Mouse (Mus musculus) embryo, embryonic 10.5 days (tissue): ENCODE measurements around the gene Duox1.

Experiments used
- DNase-seq: peaks from one replicate; pipeline ENCODE4 v3.0.0-alpha.2; 2015; ENCODE audit warnings: low spot score

Duox1 gene

DNA sequence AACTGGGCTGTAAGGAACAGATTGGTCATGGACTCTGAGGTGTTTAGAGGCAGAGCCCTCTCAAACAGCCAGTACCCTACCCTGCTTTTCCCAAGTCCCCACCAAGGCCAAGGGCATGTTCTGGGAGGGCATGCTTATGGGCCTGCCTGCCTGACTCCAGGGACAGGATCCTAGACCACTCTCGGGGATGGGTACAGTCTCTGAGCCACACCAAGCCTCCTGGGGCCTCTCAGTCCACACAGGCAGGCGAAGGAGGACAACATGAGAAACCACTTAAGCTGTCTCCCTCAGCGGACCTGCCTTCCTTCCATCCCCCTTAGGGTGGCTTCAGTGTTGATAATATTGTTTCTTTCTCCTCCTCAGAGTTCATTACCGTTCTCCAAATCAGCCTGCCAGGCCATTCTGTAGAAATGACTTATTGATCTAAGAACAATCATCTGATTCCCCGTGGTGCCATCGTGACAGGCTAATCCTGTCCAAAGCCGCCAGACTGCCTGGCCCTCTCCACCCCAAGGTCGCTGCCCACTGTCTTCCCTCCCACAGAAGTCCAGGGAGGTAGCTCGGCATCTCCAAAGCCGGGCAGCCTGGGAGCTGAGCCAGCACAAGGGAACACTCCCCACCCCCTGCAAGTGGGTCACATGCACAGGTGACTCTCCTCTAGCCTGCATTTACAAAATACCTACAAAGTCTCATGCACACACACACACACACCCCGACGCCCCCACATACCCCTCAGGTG, 38.9 kb downstream of the Duox1 start:
- no peak for DNase-seq

DNA sequence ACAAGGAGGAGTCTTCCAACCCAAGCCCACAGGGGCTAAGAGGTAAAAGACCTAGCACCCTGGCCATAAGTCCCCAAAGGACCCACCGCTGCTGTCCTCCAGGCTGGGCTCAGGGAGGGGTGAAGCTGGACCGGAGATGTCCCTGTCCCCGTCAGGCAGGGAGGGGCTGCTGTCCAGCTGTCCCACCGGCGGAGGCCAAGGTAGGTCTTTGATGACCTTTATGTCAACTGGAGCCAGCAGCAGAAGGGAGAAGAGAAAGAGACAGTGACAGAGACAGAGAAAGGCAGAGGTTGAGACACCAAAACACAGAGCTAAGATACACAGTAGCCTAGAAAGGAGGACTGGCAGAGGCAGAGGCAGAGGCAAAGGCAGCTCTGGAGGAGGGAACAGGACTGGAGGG, 39.9 kb downstream of the Duox1 start:
- DNase-seq: no peak

DNA sequence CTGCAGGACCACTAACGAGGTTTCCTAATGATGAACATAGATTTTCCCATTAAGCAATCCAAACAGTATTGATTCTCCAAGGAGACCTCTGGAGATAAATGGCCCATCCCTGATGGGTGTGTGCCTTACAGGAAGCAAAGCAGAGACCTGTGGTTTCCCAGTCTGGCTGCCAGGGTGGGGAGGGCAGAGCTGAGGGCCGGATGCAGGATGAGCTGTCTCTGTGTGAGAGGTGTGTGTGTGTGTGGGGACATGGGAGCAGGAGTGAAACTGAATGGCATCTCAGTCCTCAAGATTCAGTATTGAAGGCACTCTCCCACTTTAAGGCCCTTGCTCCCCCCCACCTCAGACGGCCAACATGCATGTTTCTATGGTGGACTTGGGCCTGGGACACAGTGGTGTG, 40.7 kb downstream of the Duox1 start:
- no peak for DNase-seq

DNA sequence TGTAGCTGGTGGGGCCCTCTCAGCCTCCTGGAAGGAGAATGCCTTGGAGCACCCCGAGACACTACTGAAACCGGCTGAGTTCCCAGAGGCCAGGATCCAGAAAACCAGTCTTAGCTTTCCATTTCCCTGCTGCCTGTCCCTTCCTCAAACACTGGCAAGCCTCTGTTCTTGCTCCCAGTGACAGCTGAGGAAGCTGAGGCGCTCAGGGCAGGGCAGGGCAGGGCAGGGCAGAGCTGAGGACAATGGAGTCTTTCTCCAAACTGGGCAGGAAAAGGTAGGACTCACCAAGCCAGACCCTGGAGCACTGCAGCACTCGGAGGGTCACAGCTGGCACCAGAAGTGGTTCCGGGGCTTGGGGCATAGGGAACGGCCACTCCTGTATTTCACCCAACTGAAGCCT, 44.8 kb downstream of the Duox1 start:
- no peak for DNase-seq

DNA sequence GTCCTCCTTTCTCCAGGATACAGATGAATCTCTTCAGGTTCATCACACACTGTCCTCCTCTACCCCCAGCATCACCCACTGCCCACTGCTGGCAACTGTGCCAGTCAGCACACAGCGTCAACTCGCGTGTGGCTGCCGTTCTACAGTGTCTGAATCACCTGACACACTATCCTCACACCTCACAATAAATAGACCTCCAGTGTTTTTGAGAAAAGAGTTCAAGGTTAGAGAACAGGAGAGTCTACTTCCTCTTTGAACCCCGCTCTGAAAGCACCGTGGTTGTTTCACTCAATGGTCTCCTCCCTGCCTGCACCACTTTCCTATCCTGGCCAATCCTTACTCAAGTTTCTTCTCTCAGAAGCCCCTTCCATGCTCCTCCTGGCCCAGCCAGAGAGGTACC, 45.7 kb downstream of the Duox1 start:
- DNase-seq: no peak

DNA sequence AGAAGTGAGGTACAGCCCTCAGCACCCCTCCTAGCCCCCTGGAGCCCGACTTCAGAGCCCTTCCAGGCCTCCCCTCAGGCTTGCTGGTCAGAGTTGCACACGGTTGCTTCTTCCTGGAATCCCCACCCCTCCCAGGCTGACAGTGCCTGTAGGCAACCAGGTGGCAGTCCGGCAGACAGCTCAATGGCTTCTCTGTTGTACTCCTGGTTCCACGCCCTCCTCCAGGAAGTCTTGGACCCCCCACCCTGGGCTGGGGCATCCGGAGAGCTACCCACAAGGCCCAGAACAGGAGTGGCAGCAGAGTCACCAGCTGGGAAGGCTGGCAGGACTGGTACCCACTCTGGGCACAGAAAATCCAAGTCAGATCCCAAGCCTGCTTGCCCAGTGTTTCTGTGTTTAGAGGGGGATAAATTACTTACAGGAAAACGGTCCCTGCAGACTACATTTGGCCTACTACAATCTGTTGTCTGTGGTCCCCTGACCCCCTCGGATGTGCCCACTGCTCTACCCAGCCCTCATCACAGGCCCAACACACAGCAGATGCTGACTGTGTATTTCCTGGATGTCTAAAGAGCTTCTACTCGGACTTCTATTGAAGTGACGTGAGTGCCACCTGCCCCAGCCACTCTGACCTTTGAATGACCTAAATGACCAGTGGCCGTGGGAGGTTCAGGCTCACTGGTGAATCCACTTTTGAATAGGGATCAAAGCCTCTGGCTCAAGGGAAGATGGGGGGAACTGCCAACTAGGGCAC, 46.6 kb downstream of the Duox1 start:
- no peak for DNase-seq

DNA sequence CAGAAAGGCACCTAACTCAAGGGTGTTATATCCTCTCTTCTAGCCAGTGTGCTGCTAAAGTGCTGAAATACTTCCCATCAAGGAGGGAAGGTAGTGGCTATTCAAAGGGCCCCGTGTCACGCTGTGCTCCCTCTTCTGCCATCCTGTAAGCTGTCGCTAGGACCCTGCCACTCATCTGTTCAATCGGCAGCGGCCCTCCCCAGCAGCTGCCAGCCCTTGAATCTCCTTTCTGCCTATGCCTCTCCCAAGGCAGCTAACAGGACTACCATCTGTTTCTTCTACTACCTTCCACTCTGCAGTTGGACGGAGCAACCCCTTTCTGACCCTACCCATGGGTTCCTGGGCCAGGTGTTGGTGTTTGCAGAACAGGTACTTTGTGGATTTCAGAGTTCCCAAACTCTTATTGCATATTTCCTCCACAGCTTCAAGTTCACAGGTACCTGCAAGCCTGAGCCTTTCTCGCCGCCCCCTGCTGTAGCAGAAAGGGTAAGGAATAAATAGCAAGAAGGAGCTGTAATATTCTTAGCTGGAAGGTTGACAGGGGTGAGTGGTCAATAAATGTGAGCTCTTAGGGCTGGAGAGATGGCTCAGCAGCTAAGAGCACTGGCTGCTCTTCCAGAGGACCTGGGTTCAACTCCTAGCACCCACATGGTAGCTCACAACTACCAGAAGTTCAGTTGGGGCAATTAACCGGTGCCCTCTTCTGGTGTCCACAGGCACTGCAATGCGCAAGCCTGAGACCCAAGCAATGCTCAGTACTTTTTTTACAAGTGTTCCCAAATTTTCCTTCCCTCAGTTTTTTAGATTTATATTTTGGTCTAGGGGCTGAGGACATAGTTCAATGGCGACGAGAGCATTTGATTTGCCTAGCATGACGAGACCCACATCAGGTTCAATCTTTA, 47.4 kb downstream of the Duox1 start:
- DNase-seq: no peak

DNA sequence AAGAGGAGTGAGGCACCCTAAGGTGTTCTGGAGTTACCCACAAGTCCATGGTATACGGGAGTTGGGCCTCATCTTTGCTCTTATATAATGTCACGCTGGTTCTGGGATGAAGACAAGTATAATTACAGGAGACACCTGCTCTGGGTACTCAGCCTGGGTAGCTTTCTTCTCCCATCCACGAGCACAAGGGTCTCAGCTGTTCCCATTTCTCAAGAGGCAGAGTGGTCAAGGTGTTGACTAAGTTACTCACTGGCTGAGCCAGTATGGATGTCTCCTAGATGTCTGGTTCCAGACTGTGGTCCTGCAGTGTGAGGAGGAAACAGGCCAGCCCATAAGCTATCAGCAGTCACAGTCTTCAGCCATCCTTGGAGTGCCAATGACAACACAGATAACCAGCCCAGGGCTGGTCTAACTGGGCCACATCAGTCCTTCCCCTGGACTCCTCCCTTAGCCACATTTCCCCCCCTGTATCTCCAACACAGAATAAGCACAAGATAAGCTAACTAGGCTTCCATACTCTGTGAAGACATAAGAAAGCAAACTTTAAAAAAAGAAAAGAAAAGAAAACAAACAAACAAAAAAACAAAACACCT, 49.0 kb downstream of the Duox1 start:
- DNase-seq: no peak

DNA sequence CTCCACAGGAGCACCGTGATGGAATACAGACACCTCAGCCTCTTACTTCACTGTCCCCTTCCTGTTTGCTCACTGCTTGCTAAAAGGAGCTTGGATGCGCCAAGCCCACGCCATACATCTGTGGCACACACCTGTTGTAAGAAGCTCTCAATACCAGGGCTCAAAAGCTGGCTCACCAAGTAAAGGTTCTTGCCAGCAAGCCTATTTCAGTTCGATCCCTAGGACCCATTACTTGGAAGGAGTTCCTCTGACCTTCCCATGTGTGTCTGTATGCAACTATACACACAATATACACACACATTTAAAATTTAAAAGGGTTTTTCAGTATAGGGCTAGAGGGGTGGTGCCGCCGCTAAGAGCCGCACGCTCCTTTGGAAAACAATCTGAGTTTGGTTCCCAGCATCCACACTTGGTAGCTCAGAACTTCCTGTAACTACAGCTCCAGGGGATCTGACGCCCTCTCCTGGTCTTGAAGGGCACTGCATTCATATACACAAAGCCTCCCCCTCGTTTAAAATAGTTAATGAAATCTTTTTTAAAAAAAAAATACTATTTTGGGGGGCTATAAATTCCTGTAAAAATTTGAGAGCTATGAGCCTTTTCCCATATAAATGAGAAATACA, 49.9 kb downstream of the Duox1 start:
- DNase-seq: no peak

DNA sequence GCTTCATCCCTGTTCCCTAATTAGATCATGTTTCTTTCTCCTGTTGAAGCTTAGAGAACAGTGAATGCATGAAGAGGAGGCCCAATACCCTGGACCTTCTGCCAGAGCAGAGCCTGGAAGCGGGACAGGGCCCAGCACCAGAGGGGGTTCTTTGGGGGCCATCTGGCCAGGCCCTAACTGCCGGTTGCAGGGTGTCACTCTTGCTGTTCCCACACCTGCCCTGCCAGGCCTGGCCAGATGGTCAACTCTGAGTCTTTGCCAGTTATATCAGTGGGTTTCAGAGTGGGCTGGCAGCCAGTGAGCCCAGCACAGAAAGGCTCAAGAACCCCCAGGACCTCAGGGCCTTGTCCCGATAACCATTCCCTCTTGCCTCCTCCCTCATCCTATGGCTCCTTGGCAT, 50.6 kb downstream of the Duox1 start:
- no peak for DNase-seq

DNA sequence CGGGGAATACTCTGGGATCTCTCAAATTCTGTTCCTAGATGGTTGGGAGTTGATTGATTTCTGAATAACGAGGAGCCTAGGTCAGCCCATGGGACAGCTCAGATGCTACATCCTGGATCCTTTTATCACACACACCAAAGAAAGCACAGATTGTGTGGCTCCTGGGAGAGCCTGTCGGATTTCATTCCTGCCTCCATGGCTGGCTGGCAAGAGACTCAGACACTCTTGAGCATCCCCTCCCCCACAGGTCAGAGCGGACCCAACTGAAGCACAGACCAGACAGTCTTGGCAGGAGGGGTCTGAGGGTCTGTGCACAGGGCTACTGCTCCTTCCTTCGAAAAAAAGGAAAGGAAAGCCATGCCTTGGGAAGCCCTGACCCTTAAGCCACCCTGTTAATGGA, 51.2 kb downstream of the Duox1 start:
- peak; percentile 53 for DNase-seq

DNA sequence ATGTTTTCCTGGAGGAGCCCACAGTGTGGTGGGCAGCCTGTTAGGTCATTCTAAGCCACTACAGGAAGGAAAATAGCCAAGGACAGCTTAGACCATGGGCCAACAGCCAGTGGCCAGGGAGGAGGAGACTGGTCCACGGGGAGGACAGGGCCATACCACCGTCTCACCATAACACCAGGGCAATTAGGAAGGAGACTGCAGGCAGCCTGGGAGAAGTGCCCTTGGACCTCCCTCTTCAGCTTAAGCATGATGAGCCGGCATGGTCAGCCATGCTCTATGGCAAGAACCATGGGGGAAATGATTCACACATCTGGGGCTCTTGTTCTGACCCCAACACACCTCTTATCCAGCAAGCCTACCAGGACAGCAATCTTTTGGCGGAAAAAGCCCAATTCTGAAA, 51.7 kb downstream of the Duox1 start:
- DNase-seq: peak; percentile 10

DNA sequence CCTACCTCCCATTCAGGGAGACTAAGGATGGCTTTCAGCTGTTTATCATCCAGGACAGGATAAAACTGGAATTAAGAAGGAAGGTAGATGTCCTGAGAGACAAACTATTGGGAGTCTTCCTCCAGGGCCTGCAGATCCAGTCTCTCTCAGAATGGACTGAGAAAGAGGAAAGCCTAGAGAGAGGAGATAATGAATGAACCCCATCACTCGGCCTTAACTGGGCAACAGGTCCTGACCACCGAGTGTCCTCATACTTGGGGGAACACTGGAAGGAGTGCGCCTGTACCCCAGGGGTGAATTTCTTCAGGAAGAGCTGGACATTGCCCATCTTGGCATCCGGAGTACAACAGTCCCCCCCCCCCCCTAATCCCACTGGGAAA, 52.2 kb downstream of the Duox1 start:
- no peak for DNase-seq

DNA sequence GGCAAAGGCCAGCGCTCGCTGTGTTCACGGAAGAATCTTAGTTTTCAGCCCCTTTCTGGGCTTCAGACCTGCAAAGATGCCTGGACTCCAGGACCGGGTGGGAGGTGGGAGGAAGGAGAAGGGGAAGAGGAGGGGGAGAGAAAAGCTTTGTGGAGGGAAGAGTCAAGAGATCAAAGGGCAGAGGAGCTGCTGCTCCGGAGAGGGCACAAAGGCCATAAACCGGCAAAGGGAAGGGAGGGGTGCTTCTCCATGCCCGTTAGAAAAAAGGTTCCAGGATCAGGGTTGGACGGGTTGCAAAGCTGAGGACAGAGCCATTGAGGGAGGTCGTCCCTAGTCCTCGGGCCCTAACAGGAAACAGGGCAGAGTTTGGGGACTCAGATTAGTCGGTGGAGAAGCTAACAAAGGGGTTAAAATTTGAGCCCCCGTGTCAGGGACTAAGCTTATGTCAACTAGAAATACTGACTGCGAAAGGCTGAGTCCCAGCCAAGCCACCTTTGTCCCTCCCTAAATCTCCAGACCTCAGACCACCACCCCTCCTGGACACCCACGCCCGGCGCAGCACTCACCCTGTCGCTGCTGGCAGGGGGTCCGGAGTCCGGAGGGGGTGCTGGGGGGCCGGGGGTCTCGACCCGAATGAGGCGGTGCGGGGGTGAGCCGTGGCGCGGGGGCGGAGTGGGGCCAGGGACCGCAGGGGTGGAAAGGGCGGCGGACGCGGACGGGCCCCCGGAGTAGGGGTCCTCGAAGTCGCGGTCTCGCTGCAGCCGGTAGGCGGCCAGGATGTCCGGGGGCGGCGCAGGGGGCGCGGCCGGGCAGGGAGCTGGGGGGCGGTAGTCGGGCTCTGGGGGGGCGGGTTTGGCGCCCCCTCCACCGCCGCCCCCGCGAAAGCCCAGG, 52.9 kb downstream of the Duox1 start:
- peak; percentile 74 for DNase-seq

DNA sequence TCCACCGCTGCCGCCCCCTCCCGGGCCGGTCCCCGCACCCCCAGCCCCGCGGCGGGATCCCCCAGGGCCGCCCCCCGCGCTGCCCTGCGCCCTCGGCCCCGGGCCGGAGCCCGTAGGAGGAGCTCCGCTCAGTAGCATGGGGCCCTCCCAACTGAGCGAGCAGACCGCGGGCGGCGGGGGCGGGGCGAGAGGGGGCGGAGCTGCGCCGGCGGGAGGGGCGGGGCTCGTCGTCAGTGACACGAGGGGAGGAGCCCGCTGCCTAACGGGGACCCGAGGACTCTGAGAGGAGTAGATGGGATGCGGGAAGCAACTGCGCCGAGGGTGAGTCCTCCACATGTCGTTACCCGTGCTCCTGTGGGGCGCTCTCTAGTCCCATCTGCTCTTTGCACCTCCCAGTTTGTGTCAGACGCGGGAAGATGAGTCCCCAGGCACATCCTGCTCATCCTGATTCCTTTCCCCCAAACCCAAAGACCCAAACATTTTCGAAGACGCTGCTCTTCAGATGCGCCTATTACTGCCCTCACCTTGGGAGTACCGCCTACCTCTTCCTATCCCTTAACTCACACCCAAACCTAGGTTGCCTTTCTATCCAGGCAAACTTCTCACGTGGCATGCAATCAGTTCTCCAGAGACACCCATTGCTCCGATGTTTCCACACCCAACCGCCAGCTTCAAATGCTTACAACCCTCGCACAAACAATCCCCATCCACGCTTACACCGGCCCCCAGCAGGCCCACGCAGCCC, 53.7 kb downstream of the Duox1 start, which contains the start of gene Shf:
Gene Shf (minus strand): TSS at position 168 of the 745 bp plus-strand sequence.
- peak; percentile 89 for DNase-seq

DNA sequence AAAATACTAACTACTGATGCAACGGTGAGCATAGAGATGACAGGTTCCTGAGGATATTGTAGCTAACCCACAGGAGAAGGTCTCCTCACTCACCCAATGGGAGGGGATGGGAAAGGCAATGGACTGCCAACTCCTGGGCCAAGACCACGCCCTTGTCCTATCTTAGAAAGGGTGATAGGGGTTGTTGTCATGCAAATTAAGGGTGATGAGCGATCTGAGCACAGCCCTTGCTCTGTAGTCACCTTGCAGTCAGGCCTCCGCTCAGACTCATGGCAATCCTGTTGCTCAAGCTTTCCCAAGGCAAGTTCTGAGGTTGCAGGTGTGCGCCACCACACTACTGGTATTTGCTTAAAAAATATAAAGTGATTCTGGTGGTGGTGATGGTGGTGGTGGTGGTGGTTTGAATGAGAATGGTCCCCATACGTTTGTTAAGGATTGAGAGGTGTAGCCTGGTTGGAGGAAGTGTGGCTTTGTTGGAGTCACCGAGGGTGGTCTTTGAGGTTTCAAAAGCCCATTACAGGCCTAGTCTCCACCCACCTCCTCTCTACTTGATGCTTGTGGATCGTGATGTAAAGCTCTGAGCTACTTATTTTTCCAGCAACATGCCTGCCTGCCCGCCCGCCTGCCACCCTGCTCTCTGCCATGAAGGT, 54.8 kb downstream of the Duox1 start:
- DNase-seq: no peak

DNA sequence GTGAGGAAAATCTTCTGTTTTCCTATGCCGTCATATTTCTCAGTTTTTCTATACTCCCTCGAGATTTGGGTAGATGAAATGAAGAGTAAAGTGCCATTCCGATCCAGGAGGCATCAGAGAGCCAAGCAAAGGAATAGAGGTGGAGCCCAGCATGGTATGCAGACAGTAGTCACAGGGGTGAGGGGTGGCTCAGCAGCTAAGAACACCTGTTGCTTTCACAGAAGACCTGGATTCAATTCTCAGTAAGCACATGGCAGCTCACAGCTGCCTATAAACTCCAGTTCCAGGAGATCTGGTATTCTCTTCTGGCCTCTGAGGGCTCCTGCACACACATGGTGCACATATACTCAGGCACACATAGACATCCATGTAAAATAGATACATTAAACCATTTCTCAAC, 56.6 kb downstream of the Duox1 start:
- DNase-seq: no peak

DNA sequence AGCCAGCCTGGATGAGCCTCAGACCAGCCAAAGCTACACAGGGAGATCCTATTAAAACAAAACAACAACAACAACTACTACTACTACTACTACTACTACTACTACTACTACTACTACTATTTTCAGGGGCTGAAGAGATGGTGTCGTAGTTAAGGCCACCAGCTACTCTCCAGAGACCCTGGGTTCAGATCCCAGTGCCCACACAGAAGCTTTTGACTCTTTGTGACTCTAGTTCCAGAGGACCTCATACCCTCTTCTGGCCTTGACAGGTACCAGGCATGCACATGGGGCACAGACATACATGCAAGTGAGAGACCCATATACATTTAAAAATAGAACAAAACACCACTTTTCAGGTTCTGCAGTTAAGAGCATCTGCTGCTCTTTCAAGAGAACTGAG, 57.1 kb downstream of the Duox1 start:
- no peak for DNase-seq

DNA sequence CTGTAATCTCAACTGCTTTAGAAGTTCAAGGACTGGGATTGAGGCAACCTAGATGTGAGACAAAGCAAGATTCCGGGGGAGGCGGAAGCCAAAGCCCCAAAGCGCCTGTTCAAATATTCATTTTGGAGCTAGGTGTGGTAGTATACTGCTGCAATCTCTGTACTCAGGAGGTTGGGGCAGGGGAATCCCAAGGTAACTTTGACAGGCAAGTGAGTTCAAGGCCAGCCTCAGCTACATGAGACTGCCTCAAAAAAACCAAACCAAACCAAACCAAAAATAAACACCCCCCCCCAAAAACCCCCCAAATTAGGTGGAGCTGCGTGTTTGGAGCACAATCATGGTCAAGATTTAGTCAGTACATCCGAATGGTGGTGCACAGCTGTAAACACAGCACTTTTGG, 58.5 kb downstream of the Duox1 start:
- DNase-seq: peak; percentile 23
